Mouse (Mus musculus) cerebellum, adult 9-10 months (tissue): Measurements from ENCODE around the gene Ighmbp2.
"Not testable (repeated sequence)": the region's sequence is repeated elsewhere in the genome, so short reads cannot be mapped to it uniquely, and the experiment has no call there.

ENCODE experiments used
- DNase-seq: peaks from one replicate; pipeline ENCODE4 v3.0.0; 2022

Gene Ighmbp2

DNA sequence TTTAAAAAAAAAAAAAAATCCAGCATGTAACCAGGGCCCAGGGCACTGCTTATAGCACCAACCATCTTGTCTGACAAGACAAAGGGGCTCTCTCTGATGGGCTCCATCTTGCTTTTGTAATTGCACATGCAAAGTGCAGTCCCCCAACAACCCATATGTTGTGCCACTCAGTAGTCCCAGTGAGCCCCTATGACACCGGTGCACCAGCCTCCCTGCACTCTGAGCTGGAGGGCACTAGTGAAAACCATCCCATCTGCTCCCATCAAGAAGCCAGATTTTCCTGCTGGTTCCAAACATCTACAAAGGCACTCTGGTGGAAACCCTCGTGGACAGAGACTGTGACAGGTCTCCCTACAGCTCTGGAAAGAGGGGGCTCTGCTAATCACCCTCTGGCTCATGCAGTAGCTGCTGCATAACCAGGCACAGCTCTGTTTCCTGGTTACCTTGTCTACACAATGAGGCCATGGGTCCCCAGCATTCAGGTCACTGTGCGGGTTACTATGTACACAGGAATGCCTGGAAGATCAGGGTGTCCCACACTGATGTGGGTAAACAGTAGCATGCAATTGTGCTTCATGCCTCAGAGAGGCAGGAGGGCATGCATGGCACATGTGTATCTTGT is 7.0 kb downstream of the Ighmbp2 start:
- DNase-seq: no peak

- DNase-seq: no peak
Observed at GRCm38 (mm10) chr19:3273331-3273730, 9.5 kb downstream of the Ighmbp2 start.

GRCm38 (mm10) chr19:3271366-3271765 is 11.5 kb downstream of the Ighmbp2 start:
- DNase-seq: no peak

GRCm38 (mm10) chr19:3269803-3270202 is 13.0 kb downstream of the Ighmbp2 start:
- no peak for DNase-seq

DNA sequence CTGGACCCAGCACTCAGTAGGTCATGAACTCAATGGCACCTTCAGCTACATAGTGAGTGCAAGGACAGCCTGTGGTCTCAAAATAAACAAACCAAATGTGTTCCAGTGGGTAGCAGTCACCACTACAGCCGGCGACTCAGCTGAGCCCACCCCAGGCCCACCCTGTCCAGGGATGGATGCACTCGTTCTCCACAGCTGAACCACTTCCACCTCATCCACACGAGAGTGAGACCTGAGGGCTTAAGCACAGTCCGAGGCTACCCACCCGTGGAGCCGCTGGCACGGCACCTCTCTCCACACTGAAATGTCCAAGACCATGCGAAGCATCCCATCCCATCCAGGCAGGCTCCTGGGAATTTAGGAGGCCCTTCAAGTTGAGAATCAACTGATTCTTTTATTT is 13.5 kb downstream of the Ighmbp2 start:
- DNase-seq: no peak

- no peak for DNase-seq
Observed at GRCm38 (mm10) chr19:3268218-3268980, 14.4 kb downstream of the Ighmbp2 start.

GRCm38 (mm10) chr19:3267340-3267739 is 15.5 kb downstream of the Ighmbp2 start:
- no peak for DNase-seq

DNA sequence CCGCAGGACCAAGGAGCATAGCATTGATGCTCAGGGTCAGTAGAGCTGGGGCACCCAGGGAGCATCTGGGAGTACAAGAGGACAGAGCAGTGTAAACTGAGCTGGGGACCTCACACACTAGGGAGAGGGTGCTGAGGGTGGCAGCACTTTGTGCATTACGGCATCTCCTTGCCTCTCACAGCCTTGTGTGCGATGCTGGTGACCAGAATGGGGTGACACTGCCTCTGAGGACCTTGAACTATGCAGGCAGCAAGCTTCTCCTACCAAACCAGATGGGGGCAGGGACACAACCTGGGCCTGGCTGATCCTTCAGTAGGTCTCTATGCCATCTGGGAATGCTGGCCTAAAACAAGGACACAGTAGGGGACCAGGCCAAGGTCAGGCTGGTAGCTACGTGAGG is 16.1 kb downstream of the Ighmbp2 start:
- no peak for DNase-seq

- no peak for DNase-seq
Observed at GRCm38 (mm10) chr19:3266136-3266535, 16.7 kb downstream of the Ighmbp2 start.

DNA sequence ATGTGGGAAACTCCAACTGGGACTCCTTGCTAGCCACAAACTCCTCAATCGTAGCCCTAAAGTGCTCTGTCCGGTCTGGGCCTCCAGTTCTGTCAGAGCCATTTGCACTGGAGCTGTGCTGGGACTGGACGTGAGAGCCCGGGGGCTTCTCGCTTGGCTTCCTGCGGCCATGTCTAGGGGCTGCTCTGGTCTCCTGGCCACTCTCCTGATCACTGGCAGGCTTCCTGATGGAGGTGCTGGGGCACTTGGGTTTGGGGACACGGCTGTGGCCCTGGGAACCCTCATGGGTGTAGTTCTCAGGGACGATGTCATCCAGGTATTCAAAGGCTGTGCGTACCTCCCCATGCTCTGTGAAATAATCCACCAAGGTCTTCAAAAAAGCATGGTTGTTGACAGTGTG is 17.6 kb downstream of the Ighmbp2 start:
- no peak for DNase-seq

DNA sequence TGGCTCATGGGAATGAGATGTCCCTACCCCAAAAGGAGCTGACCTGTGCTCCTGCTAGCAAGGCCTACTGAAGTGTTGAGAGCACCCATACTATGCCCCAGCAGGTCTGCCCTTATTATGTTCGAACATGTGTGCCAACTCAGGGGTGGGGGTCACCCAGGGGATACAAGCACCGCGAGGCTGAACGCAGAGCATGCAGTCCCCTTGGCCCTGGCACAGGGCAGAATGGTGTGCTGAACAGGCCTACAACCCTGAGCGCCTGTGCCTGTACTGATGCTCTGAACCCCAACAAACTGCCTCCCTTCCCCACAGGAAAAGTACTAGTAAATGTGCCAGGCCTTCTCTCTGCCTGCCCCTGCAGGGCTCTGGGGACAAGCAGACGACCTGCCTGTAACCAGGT is 18.5 kb downstream of the Ighmbp2 start:
- no peak for DNase-seq

- DNase-seq: no peak
Observed at GRCm38 (mm10) chr19:3261764-3262525, 20.9 kb downstream of the Ighmbp2 start.

DNA sequence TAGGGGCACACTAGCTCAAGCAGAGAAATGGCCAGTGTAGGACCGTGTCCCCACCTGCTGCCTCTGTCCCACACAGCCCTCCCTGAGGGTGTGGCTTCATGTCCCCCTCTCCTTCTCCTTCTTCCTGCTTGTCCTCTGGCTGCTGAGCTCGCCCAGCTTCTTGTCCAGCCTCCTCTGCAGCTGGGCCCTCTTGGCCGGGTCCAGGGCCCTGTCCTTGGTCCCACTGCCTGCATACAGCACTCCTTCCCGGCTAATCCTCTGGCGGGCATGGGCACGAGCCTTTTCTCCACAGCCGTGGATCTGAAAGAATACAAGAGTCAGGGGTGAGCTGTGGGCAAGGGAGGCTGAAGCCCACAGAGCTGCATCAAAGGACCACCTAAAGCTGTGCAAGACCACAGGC is 21.5 kb downstream of the Ighmbp2 start:
- no peak for DNase-seq

DNA sequence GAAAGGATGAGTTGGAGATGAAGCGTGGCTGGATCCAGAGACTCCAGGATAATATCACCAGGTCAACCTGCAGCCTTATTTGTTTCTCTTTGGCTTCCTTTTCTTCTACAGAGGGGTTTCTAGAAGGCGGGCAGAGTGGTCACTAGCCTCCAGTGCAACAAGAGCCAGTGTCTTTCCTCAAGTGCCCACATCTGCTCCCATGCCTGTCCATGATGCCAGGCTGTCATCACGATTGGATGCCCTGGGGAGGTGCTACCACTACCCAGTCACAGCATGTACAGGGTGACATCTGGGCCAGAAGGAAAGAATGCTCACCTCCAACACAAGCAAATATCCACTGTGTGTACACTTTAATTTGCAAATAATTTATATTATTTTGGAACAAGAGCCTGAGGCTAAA is 22.2 kb downstream of the Ighmbp2 start:
- DNase-seq: no peak

DNA sequence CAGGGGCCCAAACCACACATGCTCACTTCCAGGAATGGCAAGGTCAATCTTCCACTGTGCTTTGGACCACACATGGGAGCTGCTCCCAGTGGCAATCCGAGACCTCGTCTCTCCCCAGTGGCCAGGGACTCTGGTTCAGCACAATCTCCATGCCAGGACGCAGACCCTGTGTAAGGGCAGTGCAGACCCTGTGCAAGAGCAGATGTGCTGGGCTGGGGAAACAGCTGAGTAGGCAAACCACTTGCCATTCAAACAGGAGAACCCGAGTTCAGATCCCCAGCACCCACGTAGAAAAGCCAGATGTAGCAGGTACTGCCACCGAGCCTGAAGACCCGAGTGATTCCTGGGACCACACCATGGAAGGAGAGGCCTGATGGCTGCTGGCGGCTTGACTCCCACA is 22.8 kb downstream of the Ighmbp2 start:
- no peak for DNase-seq

DNA sequence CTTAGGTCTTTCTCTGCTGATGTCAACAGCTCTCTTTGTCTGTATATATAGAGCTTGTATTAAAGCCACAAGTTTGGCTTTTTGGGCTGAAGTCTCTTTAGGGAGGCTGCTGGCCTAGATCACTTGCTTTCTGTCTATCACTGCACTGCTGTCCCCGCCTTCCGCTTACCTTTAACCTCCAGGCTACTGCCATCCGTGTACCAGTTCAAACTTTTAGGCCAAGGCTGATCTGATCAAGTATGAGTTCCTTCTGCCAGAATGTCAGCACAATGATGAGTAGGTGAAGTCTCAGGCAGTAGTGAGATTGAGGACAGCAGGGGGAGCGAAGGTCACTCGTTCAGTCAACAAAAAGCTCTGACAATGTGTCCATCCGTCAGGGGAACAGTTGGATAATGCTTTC is 57.6 kb downstream of the Ighmbp2 start:
- DNase-seq: not testable (repeated sequence)

DNA sequence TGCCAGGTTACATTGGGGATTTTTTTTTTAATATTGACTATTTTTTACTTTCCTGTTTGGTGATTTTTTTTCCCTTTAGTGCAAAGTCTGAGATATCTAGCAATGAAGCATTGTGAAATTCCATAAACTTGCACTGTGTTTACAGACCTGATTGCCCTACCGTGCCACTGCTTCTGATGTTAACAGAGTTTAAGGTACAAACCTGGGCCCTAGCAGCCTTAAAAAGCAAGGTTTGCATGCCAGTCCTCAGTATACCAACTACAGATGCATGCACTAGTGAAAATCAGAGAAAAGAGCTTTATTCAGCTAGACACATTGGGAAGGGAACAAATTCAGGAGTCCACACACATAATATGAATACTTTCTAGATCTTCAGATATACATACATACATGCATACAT is 67.9 kb downstream of the Ighmbp2 start:
- DNase-seq: not testable (repeated sequence)
